Mouse (Mus musculus) left cerebral cortex, adult 8-10 months (tissue): ENCODE measurements around the gene Vgll3. TPM values are rescaled to one million over a fixed set of nuclear protein-coding genes. Genes with fewer than 3 reads are reported as not detected.

ENCODE experiments used
- DNase-seq, 2 experiments: peaks; one replicate each; pipeline ENCODE4 v3.0.0; 2022; ENCODE audit warnings: low spot score in 2 of 2
- total RNA-seq, 4 experiments: library from RNA; stranded (reverse); gene quantifications; 2 replicates each; pipeline ENCODE4 v1.2.4; 2022

Vgll3 gene
- 1 to 10 TPM; 1.3 to 2.9 (median 1.9) TPM for total RNA-seq

- DNase-seq: peak; percentile 7 to 21
These were observed at the start of gene Vgll3 for GRCm38 (mm10) chr16:65814918-65815881. TSS of gene Vgll3 (plus strand) at chr16:65815257.

GRCm38 (mm10) chr16:65765976-65766375, 49.1 kb upstream of the Vgll3 start:
- no peak for DNase-seq

GRCm38 (mm10) chr16:65785959-65786358, 29.1 kb upstream of the Vgll3 start:
- DNase-seq: no peak

GRCm38 (mm10) chr16:65816059-65816458, 1.0 kb downstream of the Vgll3 start:
- DNase-seq: no peak

GRCm38 (mm10) chr16:65818779-65819178, 3.7 kb downstream of the Vgll3 start:
- no peak for DNase-seq

- DNase-seq: no peak
These were observed 5.7 kb downstream of the Vgll3 start for GRCm38 (mm10) chr16:65820803-65821202.

GRCm38 (mm10) chr16:65823721-65824120, 8.7 kb downstream of the Vgll3 start:
- DNase-seq: no peak

- DNase-seq: no peak
These were observed 13.1 kb downstream of the Vgll3 start for GRCm38 (mm10) chr16:65828141-65828565.

- no peak for DNase-seq
These were observed 14.0 kb downstream of the Vgll3 start for GRCm38 (mm10) chr16:65829096-65829495.

- no peak for DNase-seq
These were observed 19.7 kb downstream of the Vgll3 start for GRCm38 (mm10) chr16:65834721-65835120.

- no peak for DNase-seq
These were observed 35.1 kb downstream of the Vgll3 start for GRCm38 (mm10) chr16:65850126-65850525.

- DNase-seq: no peak
These were observed 49.4 kb downstream of the Vgll3 start for GRCm38 (mm10) chr16:65864471-65864870.

- no peak for DNase-seq
These were observed 52.9 kb downstream of the Vgll3 start for GRCm38 (mm10) chr16:65867927-65868326.

- no peak for DNase-seq
These were observed 53.9 kb downstream of the Vgll3 start for GRCm38 (mm10) chr16:65868933-65869332.

GRCm38 (mm10) chr16:65888940-65889339, 73.9 kb downstream of the Vgll3 start:
- DNase-seq: no peak
